Mouse (Mus musculus): ENCODE measurements around the gene Gstcd. TPM values are rescaled to one million over a fixed set of nuclear protein-coding genes. Genes with fewer than 3 reads are reported as not detected.

Gstcd gene
- polyA plus RNA-seq, 1 experiment from 2014 or later = 12.7 TPM

- Histone ChIP-seq H3K4me1 (replicated peaks; ENCODE audit: control insufficient read depth, insufficient read depth, low read length) (no peaks in the 10 kb centered on the region), H3K4me3 (ENCODE audit: low read depth, low read length) (no peak overlapping the region), H3K27me3 (ENCODE audit: control insufficient read depth, insufficient read depth, low read length) (no peaks in the 10 kb centered on the region), H3K9ac (ENCODE audit: low read depth, low read length) (no peak overlapping the region), H3K4me2 (replicated peaks; ENCODE audit: low read depth, low read length) (no peak overlapping the region), H3K36me3 (ENCODE audit: control insufficient read depth, insufficient read depth, low read length) (peaks cover 5% of the 10 kb centered on the region; the same call in 1 of the 2 replicates), H3K27ac (ENCODE audit: low read depth, low read length) (no peak overlapping the region), H3K9me3 (ENCODE audit: control insufficient read depth, low read length) (no peaks in the 10 kb centered on the region)
- DNase-seq (ENCODE audit: low spot score) (peak; percentile 58), ATAC-seq (ENCODE audit: low FRiP score) (peak; percentile 52)
- 76% methylated on average over 3 of the region's 3 CpGs for WGBS
Measured at GRCm38 (mm10) chr3:133085858-133086257, 6.0 kb downstream of the Gstcd start.

- Histone ChIP-seq H3K9ac (ENCODE audit: low read depth, low read length) (no peak overlapping the region), H3K36me3 (ENCODE audit: control insufficient read depth, insufficient read depth, low read length) (peaks cover 5% of the 10 kb centered on the region; the same call in 1 of the 2 replicates), H3K27me3 (ENCODE audit: control insufficient read depth, insufficient read depth, low read length) (no peaks in the 10 kb centered on the region), H3K4me3 (ENCODE audit: low read depth, low read length) (no peak overlapping the region), H3K27ac (ENCODE audit: low read depth, low read length) (no peak overlapping the region), H3K9me3 (ENCODE audit: control insufficient read depth, low read length) (no peaks in the 10 kb centered on the region), H3K4me2 (replicated peaks; ENCODE audit: low read depth, low read length) (no peak overlapping the region), H3K4me1 (replicated peaks; ENCODE audit: control insufficient read depth, insufficient read depth, low read length) (no peaks in the 10 kb centered on the region)
- WGBS = 94% methylated on average over 5 of the region's 5 CpGs
- ATAC-seq (ENCODE audit: low FRiP score) (no peak), DNase-seq (ENCODE audit: low spot score) (no peak)
Measured at GRCm38 (mm10) chr3:133082736-133083135, 9.1 kb downstream of the Gstcd start.

GRCm38 (mm10) chr3:133075560-133075959 lies 16.3 kb downstream of the Gstcd start:
- ATAC-seq (ENCODE audit: low FRiP score) = no peak
- DNase-seq (ENCODE audit: low spot score) = no peak
- H3K36me3 ChIP-seq (ENCODE audit: control insufficient read depth, insufficient read depth, low read length) = 0 out of 2 replicates have a peak, but pooled peaks cover 2% of the 10 kb centered on the region
- no peaks in the 10 kb centered on the region for H3K9me3 ChIP-seq (ENCODE audit: control insufficient read depth, low read length)
- WGBS = 93% methylated on average over 10 of the region's 10 CpGs
- H3K4me1 ChIP-seq (replicated peaks; ENCODE audit: control insufficient read depth, insufficient read depth, low read length) = no peaks in the 10 kb centered on the region
- H3K9ac ChIP-seq (ENCODE audit: low read depth, low read length) = no peak overlapping the region
- no peak overlapping the region for H3K4me2 ChIP-seq (replicated peaks; ENCODE audit: low read depth, low read length)
- no peak overlapping the region for H3K4me3 ChIP-seq (ENCODE audit: low read depth, low read length)
- H3K27ac ChIP-seq (ENCODE audit: low read depth, low read length) = no peak overlapping the region
- H3K27me3 ChIP-seq (ENCODE audit: control insufficient read depth, insufficient read depth, low read length) = no peaks in the 10 kb centered on the region

- H3K4me2 ChIP-seq (replicated peaks; ENCODE audit: low read depth, low read length) = no peak overlapping the region
- no peaks in the 10 kb centered on the region for H3K27me3 ChIP-seq (ENCODE audit: control insufficient read depth, insufficient read depth, low read length)
- ATAC-seq (ENCODE audit: low FRiP score) (no peak), DNase-seq (ENCODE audit: low spot score) (no peak)
- H3K9ac ChIP-seq (ENCODE audit: low read depth, low read length) = no peak overlapping the region
- H3K36me3 ChIP-seq (ENCODE audit: control insufficient read depth, insufficient read depth, low read length) = no peaks in the 10 kb centered on the region
- no peaks in the 10 kb centered on the region for H3K9me3 ChIP-seq (ENCODE audit: control insufficient read depth, low read length)
- no peak overlapping the region for H3K4me3 ChIP-seq (ENCODE audit: low read depth, low read length)
- H3K4me1 ChIP-seq (replicated peaks; ENCODE audit: control insufficient read depth, insufficient read depth, low read length) = no peaks in the 10 kb centered on the region
- no peak overlapping the region for H3K27ac ChIP-seq (ENCODE audit: low read depth, low read length)
- 76% methylated on average over 2 of the region's 2 CpGs for whole genome bisulfite sequencing
Measured at GRCm38 (mm10) chr3:133052068-133052467, 39.8 kb downstream of the Gstcd start.

DNA sequence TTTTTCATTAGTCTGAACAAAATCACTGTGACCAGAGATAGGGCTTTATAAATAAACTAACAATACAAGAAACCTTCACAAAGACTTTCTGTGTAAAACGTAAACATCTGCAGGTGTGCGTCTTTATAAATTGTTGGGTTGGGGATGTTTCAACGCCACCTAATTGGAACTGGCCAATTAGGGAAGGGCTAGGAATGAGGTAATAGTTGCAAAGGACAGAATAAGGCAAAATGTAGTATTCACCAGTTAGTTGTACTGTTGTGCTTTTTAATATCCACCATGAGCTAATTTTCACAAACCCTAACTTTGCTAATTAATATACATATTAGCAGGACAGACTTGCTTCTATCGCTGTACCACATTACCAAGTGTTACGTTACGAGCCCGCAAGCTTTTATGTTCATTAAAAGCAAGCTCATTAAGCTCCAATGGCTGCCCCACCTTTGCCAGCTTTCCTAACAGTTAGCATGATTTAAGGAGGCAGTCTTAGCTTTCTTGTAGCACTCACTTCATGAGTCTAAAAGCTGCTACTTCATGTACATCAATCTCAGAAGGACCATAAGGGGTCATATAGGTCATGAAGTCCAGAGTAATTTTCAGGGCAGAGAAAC lies 58.6 kb downstream of the Gstcd start:
- Histone ChIP-seq H3K4me2 (replicated peaks; ENCODE audit: low read depth, low read length) (no peak overlapping the region), H3K9ac (ENCODE audit: low read depth, low read length) (no peak overlapping the region), H3K4me1 (replicated peaks; ENCODE audit: control insufficient read depth, insufficient read depth, low read length) (no peaks in the 10 kb centered on the region), H3K27ac (ENCODE audit: low read depth, low read length) (no peak overlapping the region), H3K36me3 (ENCODE audit: control insufficient read depth, insufficient read depth, low read length) (no peaks in the 10 kb centered on the region), H3K4me3 (ENCODE audit: low read depth, low read length) (no peak overlapping the region), H3K9me3 (ENCODE audit: control insufficient read depth, low read length) (no peaks in the 10 kb centered on the region), H3K27me3 (ENCODE audit: control insufficient read depth, insufficient read depth, low read length) (no peaks in the 10 kb centered on the region)
- no peak for DNase-seq (ENCODE audit: low spot score)
- no peak for ATAC-seq (ENCODE audit: low FRiP score)
- WGBS = 92% methylated on average over 7 of the region's 7 CpGs

DNA sequence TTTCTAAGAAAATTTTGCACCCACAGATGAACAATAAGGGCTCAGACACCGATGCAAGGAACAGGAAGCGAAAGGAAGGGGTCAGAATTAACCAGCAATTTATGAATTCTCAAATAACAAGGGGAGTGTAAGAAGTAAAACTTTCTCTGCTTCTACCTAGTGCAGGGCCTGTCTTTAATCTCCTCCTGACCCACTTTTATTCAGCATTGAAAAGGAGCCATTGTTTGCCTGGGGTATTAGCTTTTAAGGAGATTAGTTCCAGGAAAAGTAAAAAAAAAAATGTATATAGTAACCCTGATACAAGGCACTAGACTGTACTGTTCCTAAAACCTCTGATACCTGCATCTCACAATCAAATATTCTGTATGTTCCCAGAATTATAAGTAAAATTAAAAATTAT lies 64.9 kb downstream of the Gstcd start:
- WGBS = 83% methylated on average over 2 of the region's 2 CpGs
- Histone ChIP-seq H3K36me3 (ENCODE audit: control insufficient read depth, insufficient read depth, low read length) (no peaks in the 10 kb centered on the region), H3K9ac (ENCODE audit: low read depth, low read length) (no peak overlapping the region), H3K4me3 (ENCODE audit: low read depth, low read length) (no peak overlapping the region), H3K4me2 (replicated peaks; ENCODE audit: low read depth, low read length) (no peak overlapping the region), H3K27ac (ENCODE audit: low read depth, low read length) (no peak overlapping the region), H3K27me3 (ENCODE audit: control insufficient read depth, insufficient read depth, low read length) (no peaks in the 10 kb centered on the region), H3K4me1 (replicated peaks; ENCODE audit: control insufficient read depth, insufficient read depth, low read length) (no peaks in the 10 kb centered on the region), H3K9me3 (ENCODE audit: control insufficient read depth, low read length) (no peaks in the 10 kb centered on the region)
- ATAC-seq (ENCODE audit: low FRiP score) = no peak
- DNase-seq (ENCODE audit: low spot score) = no peak

- DNase-seq (ENCODE audit: low spot score) (no peak), ATAC-seq (ENCODE audit: low FRiP score) (no peak)
- Histone ChIP-seq H3K4me3 (ENCODE audit: low read depth, low read length) (no peak overlapping the region), H3K9me3 (ENCODE audit: control insufficient read depth, low read length) (no peaks in the 10 kb centered on the region), H3K27me3 (ENCODE audit: control insufficient read depth, insufficient read depth, low read length) (no peaks in the 10 kb centered on the region), H3K4me1 (replicated peaks; ENCODE audit: control insufficient read depth, insufficient read depth, low read length) (no peaks in the 10 kb centered on the region), H3K4me2 (replicated peaks; ENCODE audit: low read depth, low read length) (no peak overlapping the region), H3K36me3 (ENCODE audit: control insufficient read depth, insufficient read depth, low read length) (0 out of 2 replicates have a peak, but pooled peaks cover 2% of the 10 kb centered on the region), H3K9ac (ENCODE audit: low read depth, low read length) (no peak overlapping the region), H3K27ac (ENCODE audit: low read depth, low read length) (no peak overlapping the region)
- 85% methylated on average over 4 of the region's 4 CpGs for WGBS
Measured at GRCm38 (mm10) chr3:133007250-133007649, 84.6 kb downstream of the Gstcd start.

- H3K36me3 ChIP-seq (ENCODE audit: control insufficient read depth, insufficient read depth, low read length) = no peaks in the 10 kb centered on the region
- no peaks in the 10 kb centered on the region for H3K4me1 ChIP-seq (replicated peaks; ENCODE audit: control insufficient read depth, insufficient read depth, low read length)
- H3K27me3 ChIP-seq (ENCODE audit: control insufficient read depth, insufficient read depth, low read length) = no peaks in the 10 kb centered on the region
- no peak overlapping the region for H3K4me3 ChIP-seq (ENCODE audit: low read depth, low read length)
- H3K9me3 ChIP-seq (ENCODE audit: control insufficient read depth, low read length) = no peaks in the 10 kb centered on the region
- no peak for DNase-seq (ENCODE audit: low spot score)
- H3K4me2 ChIP-seq (replicated peaks; ENCODE audit: low read depth, low read length) = no peak overlapping the region
- ATAC-seq (ENCODE audit: low FRiP score) = 0 out of 2 replicates have a peak, but pooled peaks have one; percentile 17
- WGBS = 79% methylated on average over 9 of the region's 9 CpGs
- no peak overlapping the region for H3K9ac ChIP-seq (ENCODE audit: low read depth, low read length)
- no peak overlapping the region for H3K27ac ChIP-seq (ENCODE audit: low read depth, low read length)
Measured at GRCm38 (mm10) chr3:132996299-132996698, 95.5 kb downstream of the Gstcd start.

DNA sequence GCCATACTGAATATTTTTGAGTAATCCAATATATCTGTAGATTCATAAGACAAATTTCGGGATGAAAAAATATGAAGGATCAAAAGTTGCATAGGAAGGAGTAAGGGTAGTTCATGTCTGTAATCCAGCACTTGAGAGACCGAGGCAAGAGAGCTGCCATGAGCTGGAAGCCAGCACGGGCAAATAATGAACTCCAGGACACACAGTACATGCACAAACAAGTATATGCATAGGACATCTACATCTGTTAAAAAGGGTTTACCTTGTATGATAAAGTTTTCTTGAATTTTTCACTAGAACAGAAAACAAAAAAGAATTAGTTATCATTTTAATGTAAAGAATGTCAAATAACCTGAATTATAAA lies 95.9 kb downstream of the Gstcd start:
- Histone ChIP-seq H3K36me3 (ENCODE audit: control insufficient read depth, insufficient read depth, low read length) (no peaks in the 10 kb centered on the region), H3K4me2 (replicated peaks; ENCODE audit: low read depth, low read length) (no peak overlapping the region), H3K4me1 (replicated peaks; ENCODE audit: control insufficient read depth, insufficient read depth, low read length) (no peaks in the 10 kb centered on the region), H3K9ac (ENCODE audit: low read depth, low read length) (no peak overlapping the region), H3K9me3 (ENCODE audit: control insufficient read depth, low read length) (no peaks in the 10 kb centered on the region), H3K4me3 (ENCODE audit: low read depth, low read length) (no peak overlapping the region), H3K27ac (ENCODE audit: low read depth, low read length) (no peak overlapping the region), H3K27me3 (ENCODE audit: control insufficient read depth, insufficient read depth, low read length) (no peaks in the 10 kb centered on the region)
- DNase-seq (ENCODE audit: low spot score) (no peak), ATAC-seq (ENCODE audit: low FRiP score) (no peak)
- WGBS = 98% methylated on average over 3 of the region's 3 CpGs
